Mouse (Mus musculus): ENCODE measurements at regions not wholly inside any gene's neighbourhood (a gene's known extent, or its start where the extent isn't known, plus 50 kb on each side); places are given as distances from the start of the nearest gene placed in this dataset.

DNA sequence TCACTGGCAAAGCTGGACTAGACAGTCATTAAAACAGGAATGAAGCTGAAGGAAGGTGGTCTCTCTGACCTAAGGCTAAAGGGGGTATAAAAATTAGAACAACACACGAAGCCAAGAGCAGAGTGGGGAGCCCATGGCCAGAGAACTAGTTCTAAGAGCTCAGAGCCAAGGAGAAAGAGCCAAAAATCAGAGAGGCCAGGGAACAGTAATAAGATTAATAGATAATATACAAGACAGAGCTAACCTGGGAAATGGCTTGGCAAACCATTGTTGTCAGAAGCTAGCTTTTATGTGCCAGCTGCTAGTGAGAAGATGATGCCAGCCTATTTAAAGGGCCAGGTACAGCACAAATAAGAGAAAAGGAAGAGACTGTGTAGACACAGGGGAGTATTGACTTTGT is 606.6 kb upstream of the Klhl29 start:
- no peaks in the 10 kb centered on the region for H3K27me3 ChIP-seq (replicated peaks; ENCODE audit: control insufficient read depth, insufficient read depth, low read length)
- no peak overlapping the region for H3K9ac ChIP-seq (ENCODE audit: low read depth, low read length)
- no peak for ATAC-seq
- no peaks in the 10 kb centered on the region for H3K36me3 ChIP-seq (ENCODE audit: control insufficient read depth, insufficient read depth)
- no peak overlapping the region for H3K4me2 ChIP-seq (replicated peaks; ENCODE audit: low read depth)
- H3K4me1 ChIP-seq (replicated peaks; ENCODE audit: control insufficient read depth, insufficient read depth, low read length): no peaks in the 10 kb centered on the region
- TF ChIP-seq CTCF (IDR thresholded peaks at IDR 0.05; ENCODE audit: low read depth): no peak
- no peaks in the 10 kb centered on the region for H3K9me3 ChIP-seq (ENCODE audit: control insufficient read depth)
- WGBS: 73% methylated on average over 1 of the region's 1 CpGs
- no peak overlapping the region for H3K27ac ChIP-seq (ENCODE audit: low read depth, low read length)
- no peak overlapping the region for H3K4me3 ChIP-seq (ENCODE audit: low read depth, low read length)

DNA sequence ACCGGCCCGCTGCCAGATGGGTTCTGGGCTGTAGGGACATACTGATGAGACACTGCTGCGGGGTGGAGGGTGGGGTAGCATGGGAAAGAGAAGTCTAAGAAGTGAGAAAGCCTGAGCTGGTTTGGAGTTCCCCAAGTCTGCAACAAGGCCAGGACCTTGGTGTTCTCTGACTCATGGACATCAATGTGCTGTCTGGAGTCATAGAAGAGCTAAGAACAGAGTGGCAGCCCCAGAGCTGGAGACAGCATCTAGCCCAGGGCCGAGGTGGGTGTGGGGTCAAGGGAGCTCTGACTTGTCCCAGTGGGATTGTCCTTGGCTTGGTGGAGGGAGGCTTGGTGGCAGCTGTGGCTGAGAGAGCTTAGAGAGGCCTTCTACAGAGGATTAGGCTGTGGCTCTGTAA is 600.4 kb upstream of the Klhl29 start:
- H3K27ac ChIP-seq (ENCODE audit: low read depth, low read length): no peak overlapping the region
- H3K9me3 ChIP-seq (ENCODE audit: control insufficient read depth): no peaks in the 10 kb centered on the region
- H3K36me3 ChIP-seq (ENCODE audit: control insufficient read depth, insufficient read depth): no peaks in the 10 kb centered on the region
- no peak overlapping the region for H3K9ac ChIP-seq (ENCODE audit: low read depth, low read length)
- H3K27me3 ChIP-seq (replicated peaks; ENCODE audit: control insufficient read depth, insufficient read depth, low read length): no peaks in the 10 kb centered on the region
- no peaks in the 10 kb centered on the region for H3K4me1 ChIP-seq (replicated peaks; ENCODE audit: control insufficient read depth, insufficient read depth, low read length)
- ATAC-seq: no peak
- TF ChIP-seq CTCF (IDR thresholded peaks at IDR 0.05; ENCODE audit: low read depth): no peak
- no peak overlapping the region for H3K4me3 ChIP-seq (ENCODE audit: low read depth, low read length)
- 95% methylated on average over 4 of the region's 4 CpGs for whole genome bisulfite sequencing
- H3K4me2 ChIP-seq (replicated peaks; ENCODE audit: low read depth): no peak overlapping the region

DNA sequence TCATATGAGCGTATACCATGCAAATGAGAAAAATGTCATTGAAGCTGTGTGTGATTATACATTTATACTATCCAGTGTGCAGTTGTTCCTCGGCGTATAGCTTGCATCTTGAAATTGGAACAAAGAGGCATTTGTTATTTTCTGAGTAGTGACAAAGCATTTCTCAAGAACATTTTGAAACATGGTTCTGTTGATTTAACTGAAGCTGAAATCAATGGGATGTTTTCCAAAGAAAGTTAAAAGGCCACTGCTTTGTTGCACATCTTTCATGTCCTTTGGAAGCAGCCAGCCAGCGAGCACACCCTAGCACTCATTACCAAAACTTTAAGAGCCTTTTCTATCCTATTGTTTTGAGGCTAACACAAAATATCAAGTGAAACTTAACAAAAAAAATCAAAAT is 594.1 kb upstream of the Klhl29 start:
- no peak for ATAC-seq
- TF ChIP-seq CTCF (IDR thresholded peaks at IDR 0.05; ENCODE audit: low read depth): no peak
- Histone ChIP-seq H3K27ac (ENCODE audit: low read depth, low read length) (no peak overlapping the region), H3K4me3 (ENCODE audit: low read depth, low read length) (no peak overlapping the region), H3K36me3 (ENCODE audit: control insufficient read depth, insufficient read depth) (no peaks in the 10 kb centered on the region), H3K9me3 (ENCODE audit: control insufficient read depth) (no peaks in the 10 kb centered on the region), H3K4me2 (replicated peaks; ENCODE audit: low read depth) (no peak overlapping the region), H3K27me3 (replicated peaks; ENCODE audit: control insufficient read depth, insufficient read depth, low read length) (no peaks in the 10 kb centered on the region), H3K9ac (ENCODE audit: low read depth, low read length) (no peak overlapping the region), H3K4me1 (replicated peaks; ENCODE audit: control insufficient read depth, insufficient read depth, low read length) (no peaks in the 10 kb centered on the region)
- 78% methylated on average over 4 of the region's 4 CpGs for WGBS

DNA sequence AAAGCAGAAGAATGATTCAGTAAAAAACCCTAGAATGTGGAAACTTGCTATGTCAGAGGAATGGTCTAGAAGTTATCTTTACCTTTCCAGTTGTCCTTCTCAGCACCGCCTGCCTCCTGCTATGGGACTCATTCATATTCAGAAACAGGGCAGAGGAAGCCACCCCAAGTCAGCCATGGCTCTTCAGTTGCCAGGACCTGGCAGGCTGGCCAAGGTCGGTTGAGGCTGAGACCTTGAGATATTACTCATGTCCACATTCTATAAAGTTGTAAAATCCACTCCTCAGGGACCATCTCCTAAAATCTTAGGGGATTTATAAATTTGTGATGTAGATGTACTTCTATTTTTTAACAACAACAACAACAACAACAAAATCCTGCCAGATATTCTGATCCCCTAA is 580.7 kb upstream of the Klhl29 start:
- Histone ChIP-seq H3K4me3 (ENCODE audit: low read depth, low read length) (no peak overlapping the region), H3K27ac (ENCODE audit: low read depth, low read length) (no peak overlapping the region), H3K27me3 (replicated peaks; ENCODE audit: control insufficient read depth, insufficient read depth, low read length) (no peaks in the 10 kb centered on the region), H3K36me3 (ENCODE audit: control insufficient read depth, insufficient read depth) (no peaks in the 10 kb centered on the region), H3K9ac (ENCODE audit: low read depth, low read length) (no peak overlapping the region), H3K4me1 (replicated peaks; ENCODE audit: control insufficient read depth, insufficient read depth, low read length) (no peaks in the 10 kb centered on the region), H3K9me3 (ENCODE audit: control insufficient read depth) (no peaks in the 10 kb centered on the region), H3K4me2 (replicated peaks; ENCODE audit: low read depth) (no peak overlapping the region)
- no peak for ATAC-seq
- no peak for TF ChIP-seq CTCF (IDR thresholded peaks at IDR 0.05; ENCODE audit: low read depth)
- WGBS: 78% methylated on average over 2 of the region's 2 CpGs

DNA sequence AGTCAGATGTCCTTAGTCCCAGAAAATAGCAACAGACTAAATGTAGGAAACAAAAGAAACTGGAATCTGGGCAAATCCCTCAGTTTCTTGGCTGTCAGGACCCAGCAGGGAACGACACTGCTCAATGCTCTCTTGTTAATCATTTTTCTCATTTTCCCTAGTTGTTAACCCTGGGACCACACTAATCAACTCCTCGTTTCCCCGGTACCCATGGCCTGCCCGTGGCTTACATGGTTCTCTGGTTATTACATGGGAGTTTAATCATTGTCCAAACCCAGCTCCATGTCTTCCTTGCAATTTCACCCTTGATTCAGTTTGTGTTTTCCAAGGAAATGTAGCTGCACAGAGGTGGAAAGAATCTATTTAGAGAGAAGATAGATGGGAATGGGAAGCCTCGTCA is 580.1 kb upstream of the Klhl29 start:
- no peak overlapping the region for H3K4me2 ChIP-seq (replicated peaks; ENCODE audit: low read depth)
- no peaks in the 10 kb centered on the region for H3K36me3 ChIP-seq (ENCODE audit: control insufficient read depth, insufficient read depth)
- H3K9me3 ChIP-seq (ENCODE audit: control insufficient read depth): no peaks in the 10 kb centered on the region
- H3K27me3 ChIP-seq (replicated peaks; ENCODE audit: control insufficient read depth, insufficient read depth, low read length): no peaks in the 10 kb centered on the region
- no peaks in the 10 kb centered on the region for H3K4me1 ChIP-seq (replicated peaks; ENCODE audit: control insufficient read depth, insufficient read depth, low read length)
- 58% methylated on average over 5 of the region's 5 CpGs for WGBS
- no peak overlapping the region for H3K9ac ChIP-seq (ENCODE audit: low read depth, low read length)
- no peak overlapping the region for H3K4me3 ChIP-seq (ENCODE audit: low read depth, low read length)
- no peak for ATAC-seq
- H3K27ac ChIP-seq (ENCODE audit: low read depth, low read length): no peak overlapping the region
- TF ChIP-seq CTCF (IDR thresholded peaks at IDR 0.05; ENCODE audit: low read depth): no peak

DNA sequence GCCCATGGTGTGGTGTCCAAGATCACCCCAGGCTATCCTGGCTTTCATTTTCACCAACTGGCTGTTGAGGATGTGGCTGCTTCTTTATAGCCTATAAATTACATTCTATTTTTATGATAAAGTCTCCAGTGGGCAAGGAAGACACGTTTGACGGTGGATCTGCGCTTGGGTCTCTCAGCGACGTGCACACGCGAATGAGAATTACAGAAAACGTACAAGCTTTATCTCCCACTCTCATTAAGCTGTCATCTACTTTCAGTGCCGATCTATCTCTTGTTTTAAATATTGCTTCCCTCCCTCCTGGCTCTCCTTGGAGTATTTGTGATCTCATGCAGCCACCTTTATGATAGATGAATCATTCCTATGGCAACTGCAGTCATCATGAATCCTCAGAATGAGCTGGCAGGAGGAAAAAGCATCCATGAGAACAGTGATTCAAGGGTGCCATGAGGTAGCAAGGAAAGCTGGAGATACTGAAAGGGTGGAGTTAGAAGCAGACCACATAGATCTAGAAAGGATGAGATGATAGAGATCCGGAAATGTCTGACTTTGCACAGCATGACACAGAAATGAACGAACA is 568.0 kb upstream of the Klhl29 start:
- Histone ChIP-seq H3K9ac (ENCODE audit: low read depth, low read length) (no peak overlapping the region), H3K27me3 (replicated peaks; ENCODE audit: control insufficient read depth, insufficient read depth, low read length) (no peaks in the 10 kb centered on the region), H3K36me3 (ENCODE audit: control insufficient read depth, insufficient read depth) (no peaks in the 10 kb centered on the region), H3K27ac (ENCODE audit: low read depth, low read length) (no peak overlapping the region), H3K4me3 (ENCODE audit: low read depth, low read length) (no peak overlapping the region), H3K4me2 (replicated peaks; ENCODE audit: low read depth) (no peak overlapping the region), H3K9me3 (ENCODE audit: control insufficient read depth) (no peaks in the 10 kb centered on the region), H3K4me1 (replicated peaks; ENCODE audit: control insufficient read depth, insufficient read depth, low read length) (no peaks in the 10 kb centered on the region)
- TF ChIP-seq CTCF (IDR thresholded peaks at IDR 0.05; ENCODE audit: low read depth): no peak
- WGBS: 78% methylated on average over 11 of the region's 11 CpGs
- ATAC-seq: no peak

DNA sequence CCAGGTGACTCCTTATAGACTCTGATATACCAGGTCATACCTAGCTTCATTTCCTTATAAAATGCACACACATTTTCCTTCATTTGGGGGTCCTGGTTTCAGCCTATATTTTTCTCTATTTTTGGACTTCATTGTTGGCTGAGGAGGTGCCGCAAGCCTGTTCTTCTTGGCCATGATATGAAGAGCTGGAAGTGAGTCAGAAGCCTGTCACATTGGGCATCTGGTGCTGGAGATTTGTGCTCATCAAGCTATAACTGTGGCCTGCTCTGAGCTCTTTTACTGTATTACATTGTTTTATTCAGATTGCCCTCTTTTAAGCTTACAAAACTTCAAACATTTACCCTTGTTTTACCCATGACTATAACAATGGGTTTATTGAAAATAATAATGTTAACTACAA is 545.8 kb upstream of the Klhl29 start:
- Histone ChIP-seq H3K9ac (ENCODE audit: low read depth, low read length) (no peak overlapping the region), H3K36me3 (ENCODE audit: control insufficient read depth, insufficient read depth) (no peaks in the 10 kb centered on the region), H3K9me3 (ENCODE audit: control insufficient read depth) (no peaks in the 10 kb centered on the region), H3K4me3 (ENCODE audit: low read depth, low read length) (no peak overlapping the region), H3K4me1 (replicated peaks; ENCODE audit: control insufficient read depth, insufficient read depth, low read length) (no peaks in the 10 kb centered on the region), H3K27ac (ENCODE audit: low read depth, low read length) (no peak overlapping the region), H3K27me3 (replicated peaks; ENCODE audit: control insufficient read depth, insufficient read depth, low read length) (no peaks in the 10 kb centered on the region), H3K4me2 (replicated peaks; ENCODE audit: low read depth) (no peak overlapping the region)
- ATAC-seq: no peak
- no peak for TF ChIP-seq CTCF (IDR thresholded peaks at IDR 0.05; ENCODE audit: low read depth)
- WGBS: 84% methylated on average over 1 of the region's 1 CpGs

Measured in intestine, postnatal 0 days (tissue).